Mouse (Mus musculus) heart, embryonic 14.5 days (tissue): ENCODE data around the gene Cir1. TPM values are rescaled to one million over a fixed set of nuclear protein-coding genes. Genes with fewer than 3 reads are reported as not detected.

ENCODE experiments used
- polyA plus RNA-seq: library from polyadenylated mRNA; unstranded; fragments of >200 nt; fragmentation: Nextera tagmentation; extraction: Ambion mirVana; gene quantifications from 2 replicates; pipeline ENCODE4 v1.2.1, GENCODE M21; 2014

The Cir1 gene
- polyA plus RNA-seq, 1 experiment from 2014 or later = 19.0 TPM

Other genes starting within 250 kb of the Cir1 start
- gene Ola1, start 93.8 kb downstream of the Cir1 start, polyA plus RNA-seq = 62.7 and 67.6 TPM in 2 replicates
- gene Sp9, start 40.8 kb downstream of the Cir1 start, polyA plus RNA-seq = not detected in 2 replicates
- gene Scrn3, start 100 bp downstream of the Cir1 start, polyA plus RNA-seq = 13.7 and 14.3 TPM in 2 replicates
- gene Gpr155, start 73.9 kb upstream of the Cir1 start, polyA plus RNA-seq = 6.0 and 6.9 TPM in 2 replicates
- gene Wipf1, start 217.0 kb upstream of the Cir1 start, polyA plus RNA-seq = 7.0 and 7.6 TPM in 2 replicates